Mouse (Mus musculus) midbrain, embryonic 12.5 days (tissue): Measurements from ENCODE around the gene Cdh13. TPM values are rescaled to one million over a fixed set of nuclear protein-coding genes. Genes with fewer than 3 reads are reported as not detected.

Experiments
- ATAC-seq: fragments of 200-750 bp; cut with Nextera tagmentation; 2 replicates; pipeline ENCODE4 v1.8.0; 2017; ENCODE audit warnings: low read depth, moderate TSS enrichment, moderate library complexity; ENCODE audit not compliant: low FRiP score
- H3K27ac ChIP-seq: fragments of 300-500 bp; sonication (generic); replicated peaks from 2 replicates; pipeline ENCODE4 v1.5.1; 2016; ENCODE audit warnings: mild to moderate bottlenecking
- H3K27me3 ChIP-seq: fragments of 300-500 bp; sonication (generic); 2 replicates; pipeline ENCODE4 v1.6.1; 2016; ENCODE audit warnings: mild to moderate bottlenecking
- H3K36me3 ChIP-seq: fragments of 300-500 bp; sonication (generic); 2 replicates; pipeline ENCODE4 v1.6.1; 2016
- H3K4me1 ChIP-seq: fragments of 300-500 bp; sonication (generic); 2 replicates; pipeline ENCODE4 v1.6.1; 2016
- H3K4me2 ChIP-seq: fragments of 300-500 bp; sonication (generic); replicated peaks from 2 replicates; pipeline ENCODE4 v1.6.1; 2016; ENCODE audit warnings: mild to moderate bottlenecking, moderate library complexity
- H3K4me3 ChIP-seq: fragments of 300-500 bp; sonication (generic); 2 replicates; pipeline ENCODE4 v1.5.1; 2016; ENCODE audit warnings: mild to moderate bottlenecking
- H3K9ac ChIP-seq: fragments of 300-500 bp; sonication (generic); replicated peaks from 2 replicates; pipeline ENCODE4 v1.6.1; 2016; ENCODE audit warnings: mild to moderate bottlenecking, moderate library complexity
- H3K9me3 ChIP-seq: fragments of 300-500 bp; sonication (generic); 2 replicates; pipeline ENCODE4 v1.6.1; 2016; ENCODE audit warnings: mild to moderate bottlenecking
- WGBS: fragments of 180-500 bp; shearing (Covaris S2); methylation state at CpG from one replicate; pipeline ENCODE4 v1.1.7; 2016; 5-methylcytosine and 5-hydroxymethylcytosine counted together
- polyA plus RNA-seq: library from polyadenylated mRNA; unstranded; fragments of >200 nt; fragmentation: Nextera tagmentation; extraction: Ambion mirVana; gene quantifications from 2 replicates; pipeline ENCODE4 v1.2.1, GENCODE M21; 2016

The Cdh13 gene
- polyA plus RNA-seq, 1 experiment from 2014 or later, result 18.8 TPM

DNA sequence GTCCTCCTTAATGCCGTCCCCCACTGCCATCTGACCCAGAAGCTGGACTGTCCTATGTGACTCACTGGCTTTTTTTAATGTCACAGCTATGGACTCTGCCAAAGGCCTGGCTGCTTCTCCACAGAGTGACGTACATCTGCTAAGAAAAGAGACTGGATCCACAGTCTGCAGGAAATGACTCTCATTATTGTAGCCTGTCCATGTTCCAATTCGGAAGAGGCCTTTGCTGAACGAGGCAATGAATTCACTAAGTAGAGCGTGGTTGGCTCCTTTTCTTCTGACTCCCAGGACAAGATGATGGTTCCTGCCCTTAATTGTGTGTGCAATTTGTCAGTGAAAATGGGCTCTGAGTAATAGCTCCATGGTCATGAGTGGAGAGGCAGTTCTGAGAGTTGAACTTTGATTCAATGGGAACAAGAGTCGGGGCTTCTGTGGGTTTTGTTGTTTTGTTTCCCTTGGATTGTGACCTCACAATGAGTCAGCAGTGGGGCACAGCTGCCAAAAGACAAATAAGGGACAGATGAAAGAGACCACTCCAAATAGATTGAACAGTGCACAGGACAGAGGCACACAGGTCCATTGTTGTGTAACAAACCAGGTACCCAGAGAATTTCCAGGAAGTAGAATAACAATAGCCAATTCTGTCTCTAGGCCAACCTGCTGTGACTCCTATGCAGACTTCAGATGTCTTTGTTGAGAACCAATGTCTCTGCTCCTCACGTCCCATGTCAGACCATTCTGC is 110.5 kb downstream of the Cdh13 start:
- ATAC-seq, result no peak
- H3K36me3 ChIP-seq, result no peaks in the 10 kb centered on the region
- H3K27ac ChIP-seq, result no peak overlapping the region
- no peak overlapping the region for H3K4me2 ChIP-seq
- WGBS, result 79% methylated on average over 7 of the region's 7 CpGs
- no peaks in the 10 kb centered on the region for H3K4me1 ChIP-seq
- no peak overlapping the region for H3K4me3 ChIP-seq
- H3K9ac ChIP-seq, result no peak overlapping the region
- H3K27me3 ChIP-seq, result no peaks in the 10 kb centered on the region
- H3K9me3 ChIP-seq, result no peaks in the 10 kb centered on the region

DNA sequence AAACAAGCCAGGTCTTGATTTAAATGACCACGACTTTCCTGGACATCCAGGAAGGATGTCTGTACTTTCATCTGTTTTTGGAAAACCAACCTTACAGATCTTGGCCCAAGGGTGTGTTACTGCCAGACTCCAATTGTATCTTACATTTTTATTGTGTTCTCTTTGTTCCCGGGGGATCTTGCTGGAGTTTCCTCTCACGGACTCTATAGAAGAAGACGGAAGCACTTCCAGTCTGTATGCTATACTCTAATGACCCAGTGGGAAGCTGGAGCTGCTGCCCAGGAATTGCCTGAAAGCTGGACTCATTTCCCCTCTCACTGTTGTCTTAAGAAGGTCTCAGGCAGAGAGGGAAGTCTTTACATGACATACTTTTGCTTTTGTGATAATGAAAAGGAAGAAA is 111.6 kb downstream of the Cdh13 start:
- Histone ChIP-seq H3K4me2 (no peak overlapping the region), H3K9me3 (no peaks in the 10 kb centered on the region), H3K27me3 (no peaks in the 10 kb centered on the region), H3K9ac (no peak overlapping the region), H3K27ac (no peak overlapping the region), H3K4me3 (no peak overlapping the region), H3K36me3 (no peaks in the 10 kb centered on the region), H3K4me1 (no peaks in the 10 kb centered on the region)
- no peak for ATAC-seq
- WGBS, result 84% methylated on average over 4 of the region's 4 CpGs

DNA sequence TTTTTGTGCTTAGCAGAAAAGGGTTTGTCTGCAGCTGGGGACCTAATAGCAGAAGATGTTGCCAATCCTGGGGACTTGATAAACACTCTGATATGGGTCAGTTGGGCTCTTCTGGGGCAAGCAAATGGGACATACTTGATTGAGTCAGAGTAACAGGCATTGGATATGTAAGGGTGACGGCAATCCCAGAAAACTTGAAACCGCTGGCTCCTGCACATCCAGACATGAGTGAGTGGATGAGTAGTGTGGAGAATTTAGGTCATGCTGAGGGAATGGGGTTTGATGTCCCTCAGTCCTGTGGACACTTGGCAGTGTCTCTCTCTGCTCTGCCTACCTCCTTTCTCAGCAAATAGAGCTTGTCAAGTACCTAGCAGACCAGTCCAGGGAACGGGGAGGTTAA is 121.3 kb downstream of the Cdh13 start:
- H3K36me3 ChIP-seq, result no peaks in the 10 kb centered on the region
- 93% methylated on average over 3 of the region's 3 CpGs for WGBS
- no peak overlapping the region for H3K4me2 ChIP-seq
- no peak overlapping the region for H3K4me3 ChIP-seq
- H3K9me3 ChIP-seq, result no peaks in the 10 kb centered on the region
- H3K4me1 ChIP-seq, result no peaks in the 10 kb centered on the region
- no peak overlapping the region for H3K9ac ChIP-seq
- no peak overlapping the region for H3K27ac ChIP-seq
- no peaks in the 10 kb centered on the region for H3K27me3 ChIP-seq
- no peak for ATAC-seq

DNA sequence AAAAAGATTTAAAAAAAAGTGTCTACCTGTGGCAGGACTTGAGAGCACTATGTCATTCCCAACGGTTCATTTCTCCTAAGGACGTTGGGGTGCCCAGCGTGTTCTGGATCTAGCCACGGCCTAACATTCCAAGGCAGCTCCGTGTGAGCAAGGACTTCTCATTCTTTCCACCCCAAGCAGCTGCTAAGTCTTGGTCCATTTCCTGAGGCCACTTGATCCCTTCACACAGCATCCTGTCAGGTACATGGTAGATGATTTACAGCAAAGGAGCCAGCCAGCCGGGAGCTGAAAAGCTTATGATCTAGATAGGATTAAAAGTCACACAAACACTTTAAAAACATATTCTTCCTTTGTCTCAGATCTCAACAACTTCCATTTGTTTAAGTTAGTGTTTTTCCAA is 123.8 kb downstream of the Cdh13 start:
- H3K36me3 ChIP-seq, result no peaks in the 10 kb centered on the region
- no peak overlapping the region for H3K27ac ChIP-seq
- no peak overlapping the region for H3K9ac ChIP-seq
- 0 out of 2 replicates have a peak, but pooled peaks cover 2% of the 10 kb centered on the region for H3K9me3 ChIP-seq
- no peak overlapping the region for H3K4me3 ChIP-seq
- no peak overlapping the region for H3K4me2 ChIP-seq
- no peak for ATAC-seq
- 89% methylated on average over 6 of the region's 6 CpGs for WGBS
- no peaks in the 10 kb centered on the region for H3K27me3 ChIP-seq
- H3K4me1 ChIP-seq, result no peaks in the 10 kb centered on the region

DNA sequence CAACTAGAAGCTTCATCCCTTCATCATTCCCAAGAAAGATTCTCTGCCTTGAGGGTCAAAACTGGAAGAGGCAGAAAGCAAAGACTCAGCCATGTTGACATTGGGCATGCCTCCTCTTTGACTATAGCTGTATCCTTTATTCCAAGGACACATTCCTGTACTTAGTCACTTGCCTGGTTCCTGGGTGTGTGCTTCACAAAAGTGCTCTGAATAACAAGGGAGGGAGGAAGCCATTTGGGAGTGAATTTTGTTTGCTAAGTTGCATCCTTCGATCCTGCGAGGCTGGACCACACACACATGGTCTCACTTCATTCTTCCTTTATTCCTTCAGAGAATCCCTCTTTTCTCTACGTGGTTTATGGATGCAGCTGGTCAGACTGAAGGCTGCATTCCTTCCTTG is 125.9 kb downstream of the Cdh13 start:
- Histone ChIP-seq H3K4me3 (no peak overlapping the region), H3K27me3 (no peaks in the 10 kb centered on the region), H3K4me1 (no peaks in the 10 kb centered on the region), H3K9ac (no peak overlapping the region), H3K36me3 (no peaks in the 10 kb centered on the region), H3K27ac (no peak overlapping the region), H3K9me3 (peaks cover 6% of the 10 kb centered on the region; the same call in 1 of the 2 replicates), H3K4me2 (no peak overlapping the region)
- no peak for ATAC-seq
- 85% methylated on average over 3 of the region's 3 CpGs for WGBS

DNA sequence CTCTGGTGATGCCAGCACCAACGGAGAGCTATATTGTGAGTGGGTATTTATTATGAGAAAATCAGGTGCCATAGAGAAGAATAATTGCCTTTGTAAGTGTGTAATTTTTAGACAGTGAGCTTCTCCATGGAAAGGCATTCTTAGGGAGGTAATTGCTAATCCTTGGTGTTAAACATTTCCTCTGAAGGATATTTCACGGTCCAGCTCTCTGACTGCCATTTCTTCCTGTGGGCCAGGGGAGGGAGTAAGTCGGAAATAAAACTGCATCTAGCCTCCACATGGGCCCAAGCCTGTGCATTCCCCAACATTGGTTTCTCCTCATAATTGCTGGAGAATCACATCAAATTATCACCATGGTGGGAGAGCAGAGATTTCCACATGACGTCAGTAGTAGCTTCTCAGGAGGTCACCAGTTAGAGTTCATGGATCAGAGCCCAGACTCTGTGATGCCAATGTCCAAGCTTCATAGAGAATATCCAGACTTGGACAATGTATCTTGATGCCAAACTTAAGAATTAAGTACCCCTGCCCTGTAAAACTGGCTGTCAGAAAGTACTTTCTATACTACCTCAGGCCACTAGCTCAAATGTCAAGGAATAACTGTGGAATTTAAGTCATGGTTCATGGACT is 126.9 kb downstream of the Cdh13 start:
- Histone ChIP-seq H3K36me3 (no peaks in the 10 kb centered on the region), H3K27ac (no peak overlapping the region), H3K27me3 (no peaks in the 10 kb centered on the region), H3K9ac (no peak overlapping the region), H3K4me3 (no peak overlapping the region), H3K9me3 (peaks cover 7% of the 10 kb centered on the region; the same call in 1 of the 2 replicates), H3K4me1 (no peaks in the 10 kb centered on the region), H3K4me2 (no peak overlapping the region)
- no peak for ATAC-seq
- 80% methylated on average over 4 of the region's 4 CpGs for WGBS

DNA sequence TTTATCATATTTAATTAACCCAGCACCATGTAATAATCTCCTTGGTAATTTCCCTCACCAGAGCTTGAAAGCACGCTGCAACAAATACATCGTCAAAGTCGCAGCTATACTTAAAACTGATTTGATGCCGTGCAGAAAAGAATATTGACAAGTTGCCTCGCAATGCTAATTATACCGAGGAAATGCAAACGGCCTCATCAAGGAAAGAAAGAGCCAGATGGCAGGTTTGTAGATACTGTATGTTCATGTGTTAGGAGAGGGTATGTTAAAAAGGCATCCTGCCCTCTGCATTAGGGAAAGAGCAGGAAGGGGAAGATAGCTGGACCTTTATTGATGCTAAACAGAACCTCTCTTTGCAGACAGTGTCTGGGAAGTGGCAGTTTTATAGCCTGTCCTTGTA is 132.1 kb downstream of the Cdh13 start:
- H3K4me2 ChIP-seq, result no peak overlapping the region
- no peak overlapping the region for H3K27ac ChIP-seq
- H3K36me3 ChIP-seq, result no peaks in the 10 kb centered on the region
- ATAC-seq, result no peak
- H3K4me3 ChIP-seq, result no peak overlapping the region
- 83% methylated on average over 7 of the region's 7 CpGs for WGBS
- no peaks in the 10 kb centered on the region for H3K27me3 ChIP-seq
- no peaks in the 10 kb centered on the region for H3K4me1 ChIP-seq
- H3K9me3 ChIP-seq, result peaks cover 7% of the 10 kb centered on the region; the same call in 1 of the 2 replicates
- H3K9ac ChIP-seq, result no peak overlapping the region

DNA sequence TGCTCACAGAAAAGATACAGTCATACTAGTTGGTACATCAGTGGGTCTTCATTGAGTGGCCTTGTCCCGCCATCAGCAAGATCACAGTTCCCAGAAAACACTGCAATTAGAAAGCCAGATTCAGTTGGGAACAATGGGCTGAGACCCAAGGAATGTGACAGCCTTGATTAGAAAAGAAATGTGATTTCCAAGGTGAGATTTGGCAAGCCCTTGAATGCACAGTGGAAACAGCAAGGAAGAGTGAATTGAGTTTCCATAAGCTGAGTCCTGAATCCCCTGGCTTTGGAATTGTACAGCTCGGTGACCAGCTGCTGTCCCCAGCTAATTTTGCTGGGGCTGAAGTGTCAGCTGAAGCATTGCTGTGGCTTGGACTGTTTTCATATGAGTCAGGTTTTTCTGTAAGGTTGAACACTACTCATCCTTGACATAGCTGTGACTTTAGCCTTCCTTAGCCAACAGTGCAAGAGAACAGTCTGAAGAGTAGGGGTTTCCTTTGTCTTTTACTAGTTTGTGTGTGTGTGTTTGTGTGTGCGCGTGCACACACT is 133.3 kb downstream of the Cdh13 start:
- Histone ChIP-seq H3K27me3 (no peaks in the 10 kb centered on the region), H3K9me3 (peaks cover 4% of the 10 kb centered on the region; the same call in 1 of the 2 replicates), H3K4me2 (no peak overlapping the region), H3K4me1 (no peaks in the 10 kb centered on the region), H3K36me3 (no peaks in the 10 kb centered on the region), H3K9ac (no peak overlapping the region), H3K4me3 (no peak overlapping the region), H3K27ac (no peak overlapping the region)
- ATAC-seq, result no peak
- 88% methylated on average over 4 of the region's 4 CpGs for WGBS

DNA sequence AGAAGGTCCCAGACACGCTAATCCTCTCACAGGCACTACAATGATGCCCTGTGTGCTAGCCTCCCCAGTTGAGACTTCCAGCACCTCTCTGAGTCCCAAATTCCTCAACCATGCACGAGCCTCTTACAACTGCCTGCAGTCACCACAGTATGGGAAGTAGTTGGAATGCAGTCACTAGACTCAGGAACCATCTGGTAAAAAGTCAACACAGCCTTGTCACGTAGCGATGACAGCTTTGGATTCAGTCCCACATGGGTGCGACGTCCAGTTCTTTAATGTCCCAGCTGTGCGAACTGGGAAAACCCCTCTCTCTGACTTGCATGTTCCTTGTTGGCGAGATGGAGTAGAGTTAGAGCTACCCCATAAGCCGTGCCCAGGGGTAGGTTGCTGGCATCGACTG is 139.1 kb downstream of the Cdh13 start:
- Histone ChIP-seq H3K4me2 (no peak overlapping the region), H3K4me1 (no peaks in the 10 kb centered on the region), H3K4me3 (no peak overlapping the region), H3K9me3 (no peaks in the 10 kb centered on the region), H3K36me3 (no peaks in the 10 kb centered on the region), H3K27ac (no peak overlapping the region), H3K27me3 (no peaks in the 10 kb centered on the region), H3K9ac (no peak overlapping the region)
- WGBS, result 91% methylated on average over 10 of the region's 10 CpGs
- ATAC-seq, result no peak

DNA sequence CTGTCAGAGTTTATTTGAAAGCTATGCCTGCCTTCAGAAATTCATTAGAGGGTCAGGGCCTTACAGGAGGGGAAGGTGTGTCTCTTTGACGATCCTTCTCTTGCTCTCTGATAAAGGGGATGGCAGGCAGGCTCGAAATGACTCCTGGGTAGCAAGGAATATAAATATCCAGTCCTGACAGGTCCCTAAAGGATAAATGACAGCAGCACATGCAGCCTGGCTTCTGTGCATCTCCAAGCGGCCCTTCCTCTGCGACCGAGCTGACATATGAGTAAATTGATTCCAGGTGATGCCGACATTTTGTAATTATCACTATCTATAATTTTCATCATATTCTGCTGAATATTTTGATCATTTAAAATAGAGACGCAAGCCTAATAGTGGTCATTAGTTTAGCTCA is 145.4 kb downstream of the Cdh13 start:
- H3K4me2 ChIP-seq, result no peak overlapping the region
- no peaks in the 10 kb centered on the region for H3K4me1 ChIP-seq
- ATAC-seq, result no peak
- 78% methylated on average over 7 of the region's 7 CpGs for WGBS
- H3K36me3 ChIP-seq, result no peaks in the 10 kb centered on the region
- H3K9me3 ChIP-seq, result no peaks in the 10 kb centered on the region
- no peaks in the 10 kb centered on the region for H3K27me3 ChIP-seq
- no peak overlapping the region for H3K27ac ChIP-seq
- no peak overlapping the region for H3K4me3 ChIP-seq
- H3K9ac ChIP-seq, result no peak overlapping the region

DNA sequence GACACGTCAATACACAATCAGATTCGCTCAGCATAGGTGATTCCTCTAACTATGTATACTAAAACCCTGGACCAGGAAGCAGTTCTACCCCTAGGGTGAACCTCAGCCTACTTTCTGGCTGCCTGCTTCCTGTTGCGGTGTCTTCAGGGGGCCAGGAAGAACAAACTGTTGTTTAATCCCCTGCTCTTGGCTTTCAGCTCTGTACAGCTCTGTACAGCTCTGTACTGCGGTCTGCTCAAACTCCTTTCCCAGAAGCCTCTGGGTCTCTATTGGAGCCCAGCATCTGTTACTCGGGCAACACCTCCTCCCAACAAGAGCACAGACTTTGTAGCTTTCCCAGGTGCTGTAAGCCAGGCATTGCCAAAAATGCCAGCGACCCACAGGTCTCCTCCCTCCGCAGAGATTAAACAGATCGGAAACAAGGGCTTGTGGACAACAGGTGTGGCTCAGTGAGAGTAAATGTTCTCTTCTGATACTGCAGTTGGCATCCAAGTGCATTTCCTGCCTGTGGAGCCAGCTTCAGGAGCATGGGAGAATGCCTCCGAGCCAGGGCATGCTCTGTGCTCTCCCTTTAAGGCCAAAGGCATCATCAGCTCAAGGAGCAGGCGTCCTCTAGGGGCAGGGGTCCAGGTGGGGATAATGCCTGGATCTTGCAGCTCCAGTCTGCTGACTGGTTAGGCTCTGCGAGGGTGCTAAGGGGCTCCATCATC is 148.4 kb downstream of the Cdh13 start:
- no peak for ATAC-seq

DNA sequence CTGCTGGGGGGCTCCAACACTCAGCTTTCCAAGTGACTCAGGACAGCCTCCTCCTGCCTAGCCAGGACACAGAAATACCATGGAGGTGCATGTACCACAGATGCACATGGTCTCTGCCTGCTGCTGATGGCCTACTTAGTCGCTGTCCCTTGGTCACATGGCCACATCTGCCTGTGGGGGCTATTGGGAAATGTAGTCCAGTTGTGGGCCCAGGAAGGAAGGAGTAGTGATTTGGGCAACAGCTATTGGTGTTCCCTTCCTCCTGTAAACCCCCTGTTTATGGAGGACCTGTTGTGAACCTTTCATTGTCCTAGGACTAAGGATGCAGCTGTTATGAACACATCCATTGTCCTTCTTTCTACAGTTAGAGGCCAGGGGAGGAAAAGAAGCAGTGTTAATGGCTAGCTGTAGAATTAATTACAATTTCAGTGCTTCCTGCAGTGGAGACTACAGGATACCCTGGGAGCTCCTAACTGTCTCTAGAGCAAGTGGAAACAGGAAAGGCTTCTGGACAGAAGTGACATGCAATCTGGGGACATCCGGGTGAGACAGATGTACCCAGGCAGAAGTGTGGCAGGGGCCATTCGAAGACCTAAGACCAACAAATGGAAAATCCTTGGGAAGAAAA is 150.1 kb downstream of the Cdh13 start:
- Histone ChIP-seq H3K27ac (no peak overlapping the region), H3K27me3 (no peaks in the 10 kb centered on the region), H3K4me2 (no peak overlapping the region), H3K4me1 (peaks cover 6% of the 10 kb centered on the region; the same call in 1 of the 2 replicates), H3K9me3 (no peaks in the 10 kb centered on the region), H3K4me3 (no peak overlapping the region), H3K9ac (no peak overlapping the region), H3K36me3 (no peaks in the 10 kb centered on the region)
- WGBS, result 85% methylated on average over 3 of the region's 3 CpGs
- ATAC-seq, result no peak

More for the DNA sequence above, 148.4 kb downstream of the Cdh13 start:
- H3K27ac ChIP-seq, result no peak overlapping the region
- no peaks in the 10 kb centered on the region for H3K9me3 ChIP-seq
- WGBS, result 84% methylated on average over 11 of the region's 11 CpGs
- no peaks in the 10 kb centered on the region for H3K36me3 ChIP-seq
- no peak overlapping the region for H3K4me2 ChIP-seq
- H3K4me3 ChIP-seq, result no peak overlapping the region
- H3K4me1 ChIP-seq, result no peaks in the 10 kb centered on the region
- no peaks in the 10 kb centered on the region for H3K27me3 ChIP-seq
- H3K9ac ChIP-seq, result no peak overlapping the region
